In genomic region chr4:137356674-137357510, GRCm38 (mm10) we compare ENCODE assay signal across 7 mouse cellular contexts. TPM values are rescaled to one million over a fixed set of nuclear protein-coding genes. Genes with fewer than 3 reads are reported as not detected.
DNase-seq lines count a peak whose midpoint lies in the region; ATAC-seq lines count a peak whose summit lies in the region.

No protein-coding gene starts in this region.

- peak; percentile 67 to 74 for DNase-seq in adrenal gland, adult 18-20 months (ENCODE audit: low spot score in 2 of 2)
- peak; percentile 69 for DNase-seq in embryo, embryonic 10.5 days (ENCODE audit: low spot score)
- peak; percentile 52 to 76 for DNase-seq in gastrocnemius, postnatal 4 days (ENCODE audit: low spot score in 2 of 2)
- peak; percentile 81 for DNase-seq in midbrain, embryonic 14.5 days
- DNase-seq in spleen, adult 18-20 months: peak; percentile 69 to 76

- WGBS in intestine, embryonic 16.5 days: under 1% methylated on average over 36 of the region's 90 CpGs
- under 1% methylated on average over 47 of the region's 90 CpGs for WGBS in limb, embryonic 12.5 days
- under 1% methylated on average over 75 of the region's 90 CpGs for WGBS in midbrain, embryonic 14.5 days

- peak; percentile 76 for ATAC-seq in intestine, embryonic 16.5 days
- ATAC-seq in limb, embryonic 12.5 days (ENCODE audit: insufficient number of reproducible peaks, insufficient read depth, low FRiP score, low TSS enrichment, low read depth): peak; percentile 45; the same call in 1 of the 2 replicates
- peak; percentile 75 for ATAC-seq in midbrain, embryonic 14.5 days (ENCODE audit: low FRiP score, low TSS enrichment)

- no peaks in the 10 kb centered on the region; the same call in 1 of the 2 replicates for H3K27me3 ChIP-seq in intestine, embryonic 16.5 days (replicated peaks; ENCODE audit: control insufficient read depth, insufficient read depth, low read length)
- 0 out of 2 replicates have a peak, but pooled peaks cover 2% of the 10 kb centered on the region for H3K27me3 ChIP-seq in limb, embryonic 12.5 days
- no peaks in the 10 kb centered on the region for H3K27me3 ChIP-seq in midbrain, embryonic 14.5 days (ENCODE audit: control insufficient read depth, insufficient read depth, low read length)

- H3K4me1 ChIP-seq in intestine, embryonic 16.5 days (ENCODE audit: control insufficient read depth, insufficient read depth, low read length): peaks cover 27% of the 10 kb centered on the region
- H3K4me1 ChIP-seq in limb, embryonic 12.5 days (replicated peaks): peaks cover 30% of the 10 kb centered on the region
- H3K4me1 ChIP-seq in midbrain, embryonic 14.5 days (ENCODE audit: control insufficient read depth, insufficient read depth, low read length): peaks cover 29% of the 10 kb centered on the region

- peak overlapping the region; percentile 96 for H3K27ac ChIP-seq in intestine, embryonic 16.5 days (ENCODE audit: low read length)
- H3K27ac ChIP-seq in limb, embryonic 12.5 days: peak overlapping the region; percentile 98
- peak overlapping the region; percentile 98 for H3K27ac ChIP-seq in midbrain, embryonic 14.5 days (replicated peaks; ENCODE audit: low read depth, low read length)

- H3K36me3 ChIP-seq in intestine, embryonic 16.5 days (ENCODE audit: control insufficient read depth, insufficient read depth, low read length): no peaks in the 10 kb centered on the region
- no peaks in the 10 kb centered on the region for H3K36me3 ChIP-seq in limb, embryonic 12.5 days
- H3K36me3 ChIP-seq in midbrain, embryonic 14.5 days (ENCODE audit: control insufficient read depth, insufficient read depth, low read length): no peaks in the 10 kb centered on the region

- H3K4me3 ChIP-seq in intestine, embryonic 16.5 days (ENCODE audit: low read length): peak overlapping the region; percentile 95
- peak overlapping the region; percentile 97 for H3K4me3 ChIP-seq in limb, embryonic 12.5 days (replicated peaks)
- H3K4me3 ChIP-seq in midbrain, embryonic 14.5 days (replicated peaks; ENCODE audit: low read depth, low read length): peak overlapping the region; percentile 94

- H3K9ac ChIP-seq in intestine, embryonic 16.5 days (ENCODE audit: low read depth, low read length): peak overlapping the region; percentile 100
- peak overlapping the region; percentile 99 for H3K9ac ChIP-seq in limb, embryonic 12.5 days (replicated peaks)
- H3K9ac ChIP-seq in midbrain, embryonic 14.5 days (replicated peaks; ENCODE audit: low read length): peak overlapping the region; percentile 99

- peak overlapping the region; percentile 72 for H3K4me2 ChIP-seq in intestine, embryonic 16.5 days (ENCODE audit: low read depth, low read length)
- peak overlapping the region; percentile 76 for H3K4me2 ChIP-seq in limb, embryonic 12.5 days
- peak overlapping the region; percentile 69 for H3K4me2 ChIP-seq in midbrain, embryonic 14.5 days (ENCODE audit: low read length)

- H3K9me3 ChIP-seq in intestine, embryonic 16.5 days (ENCODE audit: control insufficient read depth, low read length): no peaks in the 10 kb centered on the region
- no peaks in the 10 kb centered on the region for H3K9me3 ChIP-seq in limb, embryonic 12.5 days
- H3K9me3 ChIP-seq in midbrain, embryonic 14.5 days (ENCODE audit: control insufficient read depth, low read length): no peaks in the 10 kb centered on the region

RNA-seq across cellular contexts. Expression of gene Cdc42, which starts 0.6 kb away (rescaled TPM):
- 100 to 1,000 TPM; 386 to 454 TPM for total RNA-seq in adrenal gland, adult 18-20 months (2021)
- total RNA-seq in gastrocnemius, postnatal 4 days (2021): 100 to 1,000 TPM; 298 to 314 TPM
- polyA plus RNA-seq in intestine, embryonic 16.5 days (2015; fragmentation: Nextera tagmentation; extraction: Ambion mirVana): 671 and 691 TPM in 2 replicates
- polyA plus RNA-seq in limb, embryonic 12.5 days (2016; fragmentation: Nextera tagmentation; extraction: Ambion mirVana): 589 and 620 TPM in 2 replicates
- 984 and 991 TPM in 2 replicates for polyA plus RNA-seq in midbrain, embryonic 14.5 days (2014; fragmentation: Nextera tagmentation; extraction: Ambion mirVana)

RNA-seq across cellular contexts. Expression of gene Cela3a, which starts 52.7 kb away (rescaled TPM):
- not detected for total RNA-seq in adrenal gland, adult 18-20 months (2021)
- total RNA-seq in gastrocnemius, postnatal 4 days (2021): under 1 TPM in 1 of 2 experiments, not detected in 1; 0.34 TPM
- polyA plus RNA-seq in intestine, embryonic 16.5 days (2015; fragmentation: Nextera tagmentation; extraction: Ambion mirVana): 0.26 and 0.31 TPM in 2 replicates
- not detected in 2 replicates for polyA plus RNA-seq in limb, embryonic 12.5 days (2016; fragmentation: Nextera tagmentation; extraction: Ambion mirVana)
- polyA plus RNA-seq in midbrain, embryonic 14.5 days (2014; fragmentation: Nextera tagmentation; extraction: Ambion mirVana): not detected in 2 replicates

Comparison
In these comparisons a context has a peak if more than half of its experiments do, and no peak if none do; other contexts are left out.
1. Peak in every context shown above with its lines: DNase-seq, ATAC-seq, H3K4me3 ChIP-seq and H3K27ac ChIP-seq.